Mouse (Mus musculus) liver, embryonic 11.5 days (tissue): ENCODE measurements around the gene Arhgef7. TPM values are rescaled to one million over a fixed set of nuclear protein-coding genes. Genes with fewer than 3 reads are reported as not detected.

ENCODE experiments used
- ATAC-seq: fragments of 200-750 bp; cut with Nextera tagmentation; replicated peaks from 2 replicates; pipeline ENCODE4 v1.8.0; 2017; ENCODE audit warnings: moderate number of reproducible peaks, mild to moderate bottlenecking, moderate TSS enrichment, moderate library complexity; ENCODE audit not compliant: low FRiP score
- DNase-seq: peaks from one replicate; pipeline ENCODE4 v3.0.0-alpha.2; 2017; ENCODE audit warnings: low spot score
- H3K27ac ChIP-seq: fragments of 300-500 bp; sonication (generic); 2 replicates; pipeline ENCODE4 v1.5.1; 2014; ENCODE audit warnings: mild to moderate bottlenecking, low read depth, low read length, control low read depth
- H3K27me3 ChIP-seq: fragments of 300-500 bp; sonication (generic); replicated peaks from 2 replicates; pipeline ENCODE4 v1.6.1; 2014; ENCODE audit warnings: low read length, mixed read lengths; ENCODE audit not compliant: control insufficient read depth, insufficient read depth
- H3K36me3 ChIP-seq: fragments of 300-500 bp; sonication (generic); 2 replicates; pipeline ENCODE4 v1.6.1; 2014; ENCODE audit warnings: mild to moderate bottlenecking, low read length, moderate library complexity, mixed read lengths; ENCODE audit not compliant: control insufficient read depth, insufficient read depth
- H3K4me1 ChIP-seq: fragments of 300-500 bp; sonication (generic); replicated peaks from 2 replicates; pipeline ENCODE4 v1.6.1; 2014; ENCODE audit warnings: low read length, mixed read lengths; ENCODE audit not compliant: control insufficient read depth, insufficient read depth
- H3K4me2 ChIP-seq: fragments of 300-500 bp; sonication (generic); 2 replicates; pipeline ENCODE4 v1.6.1; 2014; ENCODE audit warnings: mild to moderate bottlenecking, control low read depth, moderate library complexity
- H3K4me3 ChIP-seq: fragments of 300-500 bp; sonication (generic); 2 replicates; pipeline ENCODE4 v1.5.1; 2014; ENCODE audit warnings: low read depth, low read length, control low read depth
- H3K9ac ChIP-seq: fragments of 300-500 bp; sonication (generic); 2 replicates; pipeline ENCODE4 v1.6.1; 2014; ENCODE audit warnings: low read depth, low read length, control low read depth
- H3K9me3 ChIP-seq: fragments of 300-500 bp; sonication (generic); 2 replicates; pipeline ENCODE4 v1.6.1; 2016; ENCODE audit warnings: low read length, inconsistent platforms, mixed read lengths; ENCODE audit not compliant: control insufficient read depth
- WGBS: fragments of 180-500 bp; shearing (Covaris S2); extraction: QIAGEN DNeasy Blood & Tissue Kit; methylation state at CpG from one replicate; pipeline ENCODE4 v1.1.7; 2014; 5-methylcytosine and 5-hydroxymethylcytosine counted together
- polyA plus RNA-seq: library from polyadenylated mRNA; unstranded; fragments of >200 nt; fragmentation: Nextera tagmentation; extraction: Ambion mirVana; gene quantifications from 2 replicates; pipeline ENCODE4 v1.2.1, GENCODE M21; 2014

The Arhgef7 gene
- polyA plus RNA-seq, 1 experiment from 2014 or later = 31.1 TPM

DNA sequence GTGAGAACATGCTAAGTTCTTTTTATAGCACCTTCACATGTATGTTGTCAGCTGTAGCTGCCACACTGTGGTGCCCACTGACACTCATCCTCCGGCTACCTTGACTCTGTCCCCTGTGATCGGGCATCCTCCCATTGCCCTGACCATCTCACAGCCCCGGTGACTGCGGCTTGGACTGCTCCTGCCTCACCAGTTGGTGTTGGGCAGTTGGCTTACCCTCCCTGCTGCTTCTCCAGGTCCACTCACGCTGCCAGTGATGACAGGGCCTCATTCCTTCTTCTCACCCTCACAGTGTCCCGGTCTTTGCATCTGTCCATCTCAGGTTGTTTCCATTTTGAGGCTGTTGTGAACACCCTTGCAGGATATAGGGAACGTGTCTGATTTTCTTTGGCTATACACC is 35.3 kb downstream of the Arhgef7 start:
- no peak for ATAC-seq
- H3K36me3 ChIP-seq = peaks cover 3% of the 10 kb centered on the region; the same call in 1 of the 2 replicates
- H3K9me3 ChIP-seq = no peaks in the 10 kb centered on the region
- H3K27me3 ChIP-seq = no peaks in the 10 kb centered on the region
- H3K27ac ChIP-seq = no peak overlapping the region
- WGBS = 87% methylated on average over 7 of the region's 7 CpGs
- H3K4me1 ChIP-seq = peaks cover 9% of the 10 kb centered on the region
- H3K4me3 ChIP-seq = no peak overlapping the region
- DNase-seq = no peak
- H3K4me2 ChIP-seq = no peak overlapping the region
- H3K9ac ChIP-seq = no peak overlapping the region

DNA sequence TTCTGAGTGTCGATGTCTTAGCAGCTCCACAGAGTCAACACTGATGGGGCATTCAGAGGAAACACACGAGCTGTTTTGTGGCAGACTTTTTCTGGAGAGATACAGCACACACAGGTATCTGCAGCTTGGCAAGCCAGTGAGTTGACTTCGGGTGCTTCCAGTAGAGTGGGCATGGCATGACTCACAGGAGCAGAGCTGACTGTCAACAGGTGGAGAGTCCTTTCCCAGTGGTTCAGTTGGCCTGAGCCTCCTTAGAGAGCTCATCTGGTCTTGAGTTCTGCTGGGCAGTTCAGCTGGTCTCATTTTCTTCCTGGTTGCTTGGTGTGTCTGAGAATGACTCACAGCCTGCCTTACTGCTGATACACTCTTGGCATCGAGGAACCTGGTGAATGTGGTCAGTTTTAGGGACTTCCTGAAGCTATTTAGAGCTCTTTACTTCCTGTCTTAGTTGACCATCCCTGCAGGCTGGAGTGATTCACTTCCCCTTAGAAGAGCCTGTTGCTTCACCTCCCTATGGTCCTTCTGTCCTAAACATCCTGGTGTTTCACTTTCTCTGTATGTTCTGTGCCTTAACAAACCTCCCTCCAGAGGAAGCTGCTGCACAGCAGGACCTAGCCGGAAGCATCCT is 39.8 kb downstream of the Arhgef7 start:
- Histone ChIP-seq H3K4me1 (no peaks in the 10 kb centered on the region; the same call in 1 of the 2 replicates), H3K4me2 (no peak overlapping the region), H3K27ac (no peak overlapping the region), H3K36me3 (peaks cover 4% of the 10 kb centered on the region; the same call in 1 of the 2 replicates), H3K4me3 (no peak overlapping the region), H3K27me3 (no peaks in the 10 kb centered on the region), H3K9ac (no peak overlapping the region), H3K9me3 (no peaks in the 10 kb centered on the region)
- ATAC-seq = no peak
- whole genome bisulfite sequencing = 64% methylated on average over 5 of the region's 5 CpGs
- DNase-seq = no peak

DNA sequence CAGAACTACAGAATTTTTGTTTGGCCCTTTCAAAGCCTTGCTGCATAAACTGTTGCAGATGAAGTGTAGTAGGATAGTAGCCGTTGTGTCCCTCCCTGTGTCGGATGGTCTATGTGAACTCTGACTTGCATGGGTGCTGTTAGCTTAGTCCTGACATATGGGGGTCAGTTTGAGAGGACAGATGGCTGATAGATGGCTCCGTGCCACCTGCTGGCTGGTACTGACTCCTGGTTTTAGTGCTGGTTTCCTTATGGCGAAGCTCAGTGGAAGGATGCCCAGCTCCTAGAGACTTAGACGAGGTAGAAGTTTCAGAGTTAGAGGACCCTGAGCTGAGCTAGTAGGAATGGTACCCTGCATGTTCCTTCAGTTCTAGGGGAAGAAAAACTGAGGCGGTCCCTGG is 42.5 kb downstream of the Arhgef7 start:
- no peak overlapping the region for H3K9ac ChIP-seq
- H3K4me3 ChIP-seq = no peak overlapping the region
- no peak overlapping the region for H3K27ac ChIP-seq
- peaks cover 19% of the 10 kb centered on the region for H3K4me1 ChIP-seq
- peaks cover 4% of the 10 kb centered on the region; the same call in 1 of the 2 replicates for H3K36me3 ChIP-seq
- no peak for ATAC-seq
- H3K4me2 ChIP-seq = no peak overlapping the region
- H3K9me3 ChIP-seq = no peaks in the 10 kb centered on the region
- no peak for DNase-seq
- 87% methylated on average over 6 of the region's 6 CpGs for WGBS
- no peaks in the 10 kb centered on the region for H3K27me3 ChIP-seq

DNA sequence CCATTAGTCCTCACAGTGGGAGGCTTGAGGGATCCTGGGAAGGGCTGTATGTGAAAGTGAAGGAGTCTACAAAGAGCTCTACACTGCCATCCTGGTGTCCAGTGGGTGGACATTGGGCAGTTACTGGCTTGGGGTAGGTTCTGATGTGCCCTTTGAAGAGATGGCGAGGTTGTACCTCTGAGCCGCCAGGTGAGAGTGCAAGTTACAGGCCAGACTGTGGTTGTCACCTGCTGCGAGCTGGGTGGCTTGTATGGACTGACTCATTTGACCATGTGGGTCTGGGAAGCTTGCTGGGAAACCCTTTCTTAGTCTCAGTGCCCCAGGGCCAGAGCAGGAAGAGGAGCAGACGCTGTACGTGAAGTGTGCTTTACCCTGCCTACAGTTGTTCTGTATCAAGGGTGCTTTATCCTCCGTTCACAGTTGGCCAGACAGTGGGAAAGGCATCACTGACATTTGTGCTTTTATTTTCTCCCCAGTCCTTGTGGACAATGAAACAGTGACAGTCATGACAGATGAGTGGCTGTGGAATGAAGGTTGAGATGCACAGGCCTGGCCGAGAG is 43.1 kb downstream of the Arhgef7 start:
- H3K9me3 ChIP-seq = no peaks in the 10 kb centered on the region
- H3K9ac ChIP-seq = no peak overlapping the region
- no peak overlapping the region for H3K4me3 ChIP-seq
- ATAC-seq = no peak
- no peak overlapping the region for H3K4me2 ChIP-seq
- H3K27ac ChIP-seq = no peak overlapping the region
- H3K4me1 ChIP-seq = peaks cover 25% of the 10 kb centered on the region
- peaks cover 4% of the 10 kb centered on the region; the same call in 1 of the 2 replicates for H3K36me3 ChIP-seq
- WGBS = 80% methylated on average over 7 of the region's 7 CpGs
- no peak for DNase-seq
- H3K27me3 ChIP-seq = no peaks in the 10 kb centered on the region

DNA sequence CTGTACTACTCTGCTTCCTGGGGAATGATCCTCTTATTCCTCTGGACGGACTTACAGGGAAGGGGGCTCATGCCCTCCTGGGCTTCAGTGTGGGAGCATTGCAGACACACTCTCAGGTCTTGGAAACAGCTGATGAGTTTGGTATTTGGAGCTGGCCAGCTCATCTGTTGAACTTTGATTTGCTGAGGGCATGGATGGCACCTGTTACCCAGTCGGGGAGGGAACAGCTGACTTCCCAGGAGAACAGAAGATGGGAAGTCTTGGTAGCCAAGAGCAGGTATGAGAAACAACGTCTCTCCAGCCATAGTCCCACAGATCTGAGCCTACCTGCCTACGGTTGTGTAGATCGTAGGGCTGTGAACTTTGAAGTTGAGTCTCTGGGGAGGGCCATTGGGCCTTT is 44.1 kb downstream of the Arhgef7 start:
- 92% methylated on average over 5 of the region's 5 CpGs for WGBS
- Histone ChIP-seq H3K4me3 (no peak overlapping the region), H3K27ac (no peak overlapping the region), H3K36me3 (peaks cover 4% of the 10 kb centered on the region; the same call in 1 of the 2 replicates), H3K4me2 (no peak overlapping the region), H3K27me3 (no peaks in the 10 kb centered on the region), H3K9ac (no peak overlapping the region), H3K9me3 (no peaks in the 10 kb centered on the region), H3K4me1 (peaks cover 35% of the 10 kb centered on the region)
- ATAC-seq (no peak), DNase-seq (no peak)

DNA sequence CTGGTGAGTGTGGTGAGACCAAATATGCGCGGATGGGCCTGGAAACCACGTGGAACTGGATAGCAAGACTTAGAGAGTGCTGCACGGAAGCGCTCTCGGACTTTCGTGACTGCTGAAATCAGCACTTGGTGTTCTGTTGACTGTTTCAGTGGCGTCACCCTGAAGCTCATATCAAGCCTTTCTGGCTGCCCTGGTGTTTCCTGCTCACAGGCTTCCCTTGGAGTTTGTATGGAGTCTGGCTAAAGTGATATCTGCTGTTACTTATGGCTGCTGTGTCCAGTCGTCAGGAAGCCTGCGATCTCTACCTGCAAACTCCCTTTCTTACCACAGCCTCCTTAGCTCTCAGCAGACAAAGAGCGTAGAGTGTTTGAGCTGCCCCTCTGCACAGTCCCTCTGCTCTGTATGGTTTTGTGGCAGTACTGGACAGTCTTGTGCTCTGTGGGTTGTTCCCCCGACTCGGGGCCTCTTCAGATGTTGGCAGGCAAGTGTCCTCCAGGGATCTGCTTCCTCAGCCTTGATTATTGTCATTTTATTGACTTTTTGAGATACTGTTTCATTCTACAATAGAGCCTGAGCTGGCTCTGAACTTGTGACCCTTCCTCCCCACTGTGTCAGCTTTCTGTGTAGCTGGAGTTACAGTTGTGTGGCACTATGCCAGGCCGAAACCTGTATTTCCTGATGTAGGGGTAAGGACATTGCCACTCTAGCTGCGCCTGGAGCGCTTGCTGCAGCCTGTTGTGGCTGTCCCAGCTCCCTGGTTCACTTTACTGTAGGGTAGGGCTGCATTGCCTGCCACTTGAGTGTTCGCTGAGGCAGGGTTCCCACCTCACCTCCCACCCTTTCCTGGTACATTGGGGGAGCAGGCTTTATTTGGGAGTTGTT is 46.9 kb downstream of the Arhgef7 start:
- Histone ChIP-seq H3K9me3 (no peaks in the 10 kb centered on the region), H3K27me3 (no peaks in the 10 kb centered on the region), H3K4me1 (peaks cover 42% of the 10 kb centered on the region), H3K4me3 (no peak overlapping the region), H3K4me2 (peak overlapping the region; percentile 31), H3K9ac (no peak overlapping the region), H3K27ac (peak overlapping the region; percentile 20), H3K36me3 (no peaks in the 10 kb centered on the region)
- whole genome bisulfite sequencing = 52% methylated on average over 17 of the region's 17 CpGs
- DNase-seq = no peak
- no peak for ATAC-seq

DNA sequence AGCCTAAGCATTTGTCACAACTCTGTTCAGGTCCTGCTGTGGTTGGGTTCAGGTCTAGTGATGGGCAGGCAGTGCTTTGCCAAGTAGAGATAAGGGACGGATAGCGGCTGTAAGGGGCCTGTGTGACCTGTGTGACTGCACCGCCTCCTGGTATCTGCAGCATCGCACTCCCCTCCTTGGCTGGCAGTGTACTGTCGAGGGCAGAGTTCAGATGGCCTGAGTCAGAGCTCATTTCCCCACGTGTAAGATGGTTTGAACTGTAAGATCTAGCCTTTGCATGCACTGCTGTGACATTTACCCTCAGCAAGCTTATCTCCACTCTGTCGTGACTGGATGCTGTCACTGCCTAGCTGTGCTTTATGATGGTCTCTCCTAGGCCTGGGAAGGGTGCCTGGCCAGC is 48.4 kb downstream of the Arhgef7 start:
- DNase-seq (peak; percentile 43), ATAC-seq (peak; percentile 85)
- Histone ChIP-seq H3K9ac (no peak overlapping the region), H3K27me3 (no peaks in the 10 kb centered on the region), H3K27ac (no peak overlapping the region), H3K4me2 (no peak overlapping the region), H3K4me3 (no peak overlapping the region), H3K9me3 (no peaks in the 10 kb centered on the region), H3K36me3 (no peaks in the 10 kb centered on the region), H3K4me1 (peaks cover 45% of the 10 kb centered on the region)
- WGBS = 7% methylated on average over 7 of the region's 7 CpGs

DNA sequence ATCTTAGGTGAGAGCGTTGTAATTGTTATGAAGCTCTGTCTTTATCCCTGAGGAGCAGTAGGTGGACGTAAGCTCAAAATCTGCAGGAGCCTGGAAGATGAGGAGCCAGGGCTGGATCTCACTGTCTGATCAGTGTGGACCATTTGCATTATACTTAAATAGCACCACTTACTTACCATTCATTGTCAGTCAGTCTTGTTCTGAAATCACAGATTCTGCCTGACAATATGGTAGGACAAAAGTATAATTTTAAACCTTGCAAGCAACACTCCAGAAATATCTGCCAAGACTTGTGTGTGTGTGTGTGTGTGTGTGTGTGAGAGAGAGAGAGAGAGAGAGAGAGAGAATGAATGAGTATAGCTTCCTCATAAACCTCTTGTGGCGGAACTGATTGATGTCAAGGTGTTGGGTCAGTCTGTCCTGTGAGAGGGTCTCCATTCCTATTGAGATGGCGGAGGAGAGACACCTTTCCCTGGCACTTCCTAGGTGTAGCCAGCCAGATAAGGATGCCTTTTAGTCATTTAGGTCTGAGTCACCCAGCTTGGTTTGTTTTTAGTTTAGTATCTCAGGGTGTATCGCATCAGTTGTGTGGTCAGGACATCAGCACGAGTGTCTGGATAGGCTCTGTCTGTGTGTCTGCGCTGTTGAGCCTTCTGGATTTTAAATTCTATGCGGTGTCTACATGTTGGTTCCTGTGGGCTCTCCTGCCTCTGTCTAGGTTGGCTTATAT is 49.1 kb downstream of the Arhgef7 start:
- no peak overlapping the region for H3K27ac ChIP-seq
- 81% methylated on average over 8 of the region's 8 CpGs for WGBS
- DNase-seq (no peak), ATAC-seq (no peak)
- no peak overlapping the region for H3K4me3 ChIP-seq
- no peak overlapping the region for H3K4me2 ChIP-seq
- no peaks in the 10 kb centered on the region; the same call in 1 of the 2 replicates for H3K36me3 ChIP-seq
- H3K9me3 ChIP-seq = no peaks in the 10 kb centered on the region
- H3K27me3 ChIP-seq = no peaks in the 10 kb centered on the region
- no peak overlapping the region for H3K9ac ChIP-seq
- H3K4me1 ChIP-seq = peaks cover 45% of the 10 kb centered on the region
